Mouse (Mus musculus) gastrocnemius, postnatal 36 days (tissue): Measurements from ENCODE around the gene Rab3d. TPM values are rescaled to one million over a fixed set of nuclear protein-coding genes. Genes with fewer than 3 reads are reported as not detected.
A peak's percentile ranks its signal among the peaks of the same experiment; 100 is the strongest.

ENCODE experiments used
- DNase-seq, 2 experiments: peaks; one replicate each; pipeline ENCODE4 v3.0.0; 2022
- intact Hi-C: fragments of 180-260 bp; cut with DNase I; formaldehyde crosslinking; loops from one replicate; pipeline ENCODE4 v1.15.1; 2025
- total RNA-seq, 2 experiments: library from RNA; stranded (reverse); gene quantifications; 2 replicates each; pipeline ENCODE4 v1.2.3; 2021

Rab3d gene
- total RNA-seq, 2 experiments from 2014 or later = 2.3 to 4.1 TPM

GRCm38 (mm10) chr9:21943046-21943445 is 25.1 kb upstream of the Rab3d start:
- intact Hi-C loops = no loop called here
- DNase-seq = no peak

GRCm38 (mm10) chr9:21938234-21938855 is 20.4 kb upstream of the Rab3d start:
- intact Hi-C loops = no loop called here

GRCm38 (mm10) chr9:21937711-21938175 is 19.8 kb upstream of the Rab3d start:
- intact Hi-C loops = no loop called here
- no peak for DNase-seq

More at GRCm38 (mm10) chr9:21938234-21938855, 20.4 kb upstream of the Rab3d start:
- no peak for DNase-seq

- intact Hi-C loops = no loop called here
- DNase-seq = peak; percentile 86 to 92
Measured at GRCm38 (mm10) chr9:21936692-21937570, 18.9 kb upstream of the Rab3d start, which contains the start of gene Plppr2. Gene Plppr2 (plus strand): TSS chr9:21937033.

GRCm38 (mm10) chr9:21935466-21936131 is 17.6 kb upstream of the Rab3d start:
- intact Hi-C loops = no loop called here
- DNase-seq = no peak

GRCm38 (mm10) chr9:21934021-21934420 is 16.0 kb upstream of the Rab3d start:
- no peak for DNase-seq
- intact Hi-C loops = no loop called here

GRCm38 (mm10) chr9:21932445-21933137 is 14.6 kb upstream of the Rab3d start:
- intact Hi-C loops = no loop called here
- DNase-seq = no peak

GRCm38 (mm10) chr9:21932006-21932405 is 14.0 kb upstream of the Rab3d start:
- intact Hi-C loops = no loop called here

GRCm38 (mm10) chr9:21929208-21929607 is 11.2 kb upstream of the Rab3d start:
- DNase-seq = no peak
- intact Hi-C loops = no loop called here

More at GRCm38 (mm10) chr9:21932006-21932405, 14.0 kb upstream of the Rab3d start:
- no peak for DNase-seq

GRCm38 (mm10) chr9:21927208-21927753 is 9.3 kb upstream of the Rab3d start, which contains the start of the genes Ccdc159 and Tmem205:
Gene Ccdc159 (plus strand): TSS chr9:21927471.
Gene Tmem205 (minus strand): TSS chr9:21927556.
- intact Hi-C loops = no loop called here
- DNase-seq = peak; percentile 81 to 90

- DNase-seq = no peak
- intact Hi-C loops = no loop called here
Measured at GRCm38 (mm10) chr9:21926784-21927183, 8.8 kb upstream of the Rab3d start.

GRCm38 (mm10) chr9:21926155-21926554 is 8.2 kb upstream of the Rab3d start:
- no peak for DNase-seq
- intact Hi-C loops = no loop called here

- no peak for DNase-seq
- intact Hi-C loops = no loop called here
Measured at GRCm38 (mm10) chr9:21925506-21925905, 7.5 kb upstream of the Rab3d start.

GRCm38 (mm10) chr9:21925034-21925433 is 7.0 kb upstream of the Rab3d start:
- no peak for DNase-seq
- intact Hi-C loops = no loop called here

- intact Hi-C loops = no loop called here
- DNase-seq = peak; percentile 70 to 89
Measured at GRCm38 (mm10) chr9:21924099-21924493, 6.1 kb upstream of the Rab3d start.

- DNase-seq = no peak
- intact Hi-C loops = no loop called here
Measured at GRCm38 (mm10) chr9:21923490-21924098, 5.6 kb upstream of the Rab3d start.

- no peak for DNase-seq
- intact Hi-C loops = no loop called here
Measured at GRCm38 (mm10) chr9:21923036-21923435, 5.0 kb upstream of the Rab3d start.

GRCm38 (mm10) chr9:21918692-21919384 is 846 bp upstream of the Rab3d start:
- no peak for DNase-seq
- intact Hi-C loops = no loop called here

GRCm38 (mm10) chr9:21917493-21918034 is 428 bp downstream of the Rab3d start:
- intact Hi-C loops = no loop called here
- DNase-seq = no peak
